Mouse (Mus musculus) spleen, postnatal 14 days (tissue): Measurements from ENCODE around the gene Zc2hc1c.
A peak's percentile ranks its signal among the peaks of the same experiment; 100 is the strongest.

Experiments used
- DNase-seq, 2 experiments: peaks; one replicate each; pipeline ENCODE4 v3.0.0; 2021 to 2022; ENCODE audit warnings: low spot score in 2 of 2

Zc2hc1c gene

DNA sequence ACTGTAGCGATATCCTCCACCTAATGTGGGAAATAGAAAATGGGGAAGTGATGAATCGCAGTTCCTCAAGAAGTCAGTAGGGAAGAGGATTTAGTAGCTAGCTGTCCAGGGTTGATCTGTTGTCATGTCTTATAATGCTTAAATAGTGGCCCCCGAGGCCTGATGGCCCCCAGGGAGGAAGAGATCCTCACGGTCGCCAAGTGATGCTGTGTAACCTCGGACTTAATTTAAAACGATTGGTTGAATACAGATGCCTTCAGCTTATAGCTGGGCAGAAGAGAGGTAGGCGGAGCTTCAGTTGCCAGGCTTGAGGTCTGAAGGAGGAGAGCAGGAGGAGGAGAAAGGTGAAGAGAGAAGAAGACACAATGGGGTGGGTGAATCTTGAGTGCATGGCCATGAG, 4.1 kb upstream of the Zc2hc1c start:
- DNase-seq = no peak

GRCm38 (mm10) chr12:85284996-85285395, 3.4 kb upstream of the Zc2hc1c start:
- no peak for DNase-seq

DNA sequence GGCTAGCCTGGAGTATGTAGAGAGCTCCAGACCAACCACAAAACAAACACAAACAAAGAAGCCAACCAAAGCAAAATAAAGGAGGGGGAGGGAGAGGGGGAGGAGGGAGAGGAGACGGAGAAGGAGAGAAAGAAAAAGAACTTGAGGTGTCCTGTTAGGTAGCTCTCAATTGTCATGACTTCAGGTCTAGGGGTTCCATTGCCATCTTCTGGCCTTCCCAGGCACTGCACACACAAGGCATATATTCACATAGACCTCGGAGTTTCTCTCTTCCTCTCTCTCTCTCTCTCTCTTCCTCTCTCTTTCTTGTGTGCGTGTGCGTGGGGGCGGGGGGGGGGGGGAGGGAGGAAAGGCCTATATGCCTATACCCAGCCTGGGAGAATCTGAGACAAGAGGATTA, 1.4 kb upstream of the Zc2hc1c start:
- DNase-seq = no peak

DNA sequence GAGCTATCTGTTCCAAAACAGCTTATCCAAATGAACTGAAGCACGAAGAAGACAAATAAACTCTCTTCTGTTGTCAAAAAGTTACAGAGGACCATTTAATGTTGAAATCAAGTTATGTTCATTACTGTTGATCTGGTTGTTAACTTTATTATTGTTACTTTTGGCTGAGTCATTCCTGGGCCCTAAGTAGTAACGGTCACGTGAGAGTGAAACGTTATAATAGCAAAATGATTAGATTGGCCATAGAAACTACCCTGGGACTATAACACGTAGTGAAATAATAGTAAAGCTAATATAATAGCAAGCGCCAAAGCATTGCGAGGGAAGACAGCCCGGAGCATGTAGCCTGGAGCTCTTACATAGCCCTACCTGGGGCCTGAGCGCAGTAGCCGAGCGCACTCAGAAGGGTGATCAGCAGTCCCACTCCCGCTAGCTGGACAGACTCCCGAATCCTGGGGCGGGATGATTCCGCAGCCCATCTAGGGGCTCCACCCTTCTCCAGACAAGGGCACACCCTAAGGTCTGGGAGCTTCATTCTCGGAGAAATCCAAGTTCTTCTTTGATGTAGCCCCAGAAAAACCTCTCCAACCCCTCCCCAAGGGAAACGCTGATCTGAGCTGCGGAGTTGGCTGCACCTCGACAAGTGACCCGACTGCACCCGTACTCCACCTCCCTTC, 444 bp upstream of the Zc2hc1c start, which contains the start of gene Acyp1:
Acyp1 (minus strand) TSS at position 630 of the 677 bp plus-strand sequence.
- DNase-seq = no peak

- DNase-seq = no peak
These were observed 988 bp downstream of the Zc2hc1c start for GRCm38 (mm10) chr12:85289157-85290000.

DNA sequence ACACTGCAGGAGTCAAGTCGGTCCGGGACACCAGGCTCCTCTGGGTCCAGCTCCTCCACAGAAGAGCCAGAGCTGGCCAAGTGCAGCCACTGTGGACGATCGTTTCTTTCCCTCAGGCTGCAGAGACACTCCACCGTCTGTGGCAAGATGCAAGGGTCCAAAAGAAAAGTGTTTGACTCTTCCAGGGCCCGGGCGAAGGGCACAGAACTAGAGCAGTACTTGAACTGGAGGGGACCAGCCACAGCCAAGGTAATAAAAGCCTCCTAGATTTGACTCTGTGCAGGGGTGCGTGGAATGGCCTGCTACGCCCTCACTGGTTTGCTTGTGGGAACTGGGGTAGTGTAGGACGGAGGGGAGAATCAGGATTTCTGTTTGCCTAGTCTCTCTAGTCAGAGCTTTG, 2.2 kb downstream of the Zc2hc1c start:
- no peak for DNase-seq

GRCm38 (mm10) chr12:85291541-85291940, 3.1 kb downstream of the Zc2hc1c start:
- no peak for DNase-seq

GRCm38 (mm10) chr12:85292288-85292687, 3.9 kb downstream of the Zc2hc1c start:
- DNase-seq = no peak

DNA sequence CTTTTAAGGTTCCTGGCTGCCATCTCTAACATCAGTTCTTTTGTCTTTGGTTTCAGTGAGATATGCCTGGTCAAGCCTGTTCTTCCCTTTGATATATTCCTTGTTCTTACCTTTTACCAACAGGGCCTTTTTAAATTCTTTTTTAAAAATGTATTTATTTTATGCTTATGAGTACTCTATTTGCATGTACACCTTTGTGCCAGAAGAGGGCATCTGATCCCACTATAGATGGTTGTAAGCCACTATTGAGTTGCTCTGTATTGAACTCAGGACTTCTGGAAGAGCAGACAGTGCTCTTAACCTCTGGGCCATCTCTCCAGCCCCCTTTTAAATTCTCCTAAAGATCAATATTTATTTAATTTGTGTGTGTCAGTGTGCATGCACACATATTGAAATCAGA, 4.5 kb downstream of the Zc2hc1c start:
- no peak for DNase-seq

GRCm38 (mm10) chr12:85295506-85295905, 7.1 kb downstream of the Zc2hc1c start:
- DNase-seq = no peak

DNA sequence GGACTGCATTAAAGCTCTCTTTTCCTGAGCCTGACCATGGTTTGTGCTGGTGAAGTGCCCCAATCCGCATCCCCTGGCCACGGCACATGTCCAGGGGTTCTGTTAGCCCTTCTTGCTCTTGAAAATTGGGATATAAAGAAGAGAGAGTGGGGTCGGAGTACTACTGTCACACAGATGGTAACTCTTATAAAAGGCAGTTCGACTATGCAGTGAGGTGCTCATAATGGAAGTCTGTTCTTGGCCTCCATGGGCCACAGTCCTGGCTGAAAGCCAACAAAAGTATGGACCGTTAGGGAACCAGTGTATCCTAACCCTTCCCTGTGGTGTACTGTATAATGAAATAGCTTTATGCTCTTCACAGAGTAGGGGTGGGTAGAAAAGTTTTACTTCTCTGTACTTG, 8.5 kb downstream of the Zc2hc1c start:
- no peak for DNase-seq

- no peak for DNase-seq
These were observed 9.1 kb downstream of the Zc2hc1c start for GRCm38 (mm10) chr12:85297345-85297997.

DNA sequence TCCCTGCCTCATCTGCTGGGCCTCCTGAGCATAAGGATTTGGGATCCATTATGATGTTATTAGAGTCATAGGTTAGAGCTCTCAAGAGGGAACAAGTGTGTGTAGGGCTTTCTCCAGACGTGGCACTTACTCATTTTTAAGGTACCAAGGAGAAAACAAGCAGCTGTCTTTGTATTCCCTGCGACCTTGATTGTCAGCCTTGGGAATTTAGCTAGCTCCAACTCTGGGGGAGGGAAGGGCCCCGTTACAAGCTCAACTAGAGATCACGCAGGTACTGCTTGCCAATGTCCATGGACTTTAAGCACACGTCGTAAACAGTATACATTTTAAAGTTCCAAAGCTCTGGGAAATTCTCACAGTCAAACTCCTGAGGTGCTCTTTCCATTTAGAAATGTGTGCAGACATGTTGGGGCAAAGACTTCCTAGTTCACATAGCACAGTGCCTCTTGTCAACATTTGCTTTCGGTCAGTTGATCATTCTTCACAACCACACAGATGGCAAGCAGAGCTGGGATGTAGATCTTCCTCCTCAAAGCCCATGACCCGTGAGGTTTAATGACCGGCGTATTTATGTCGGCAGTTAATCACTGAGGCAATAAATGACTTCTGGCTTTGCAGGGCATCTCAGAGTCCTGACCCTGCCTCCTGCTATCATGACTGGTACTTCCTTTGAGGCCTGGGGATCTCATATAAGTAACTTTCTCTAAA, 9.9 kb downstream of the Zc2hc1c start:
- DNase-seq = no peak

DNA sequence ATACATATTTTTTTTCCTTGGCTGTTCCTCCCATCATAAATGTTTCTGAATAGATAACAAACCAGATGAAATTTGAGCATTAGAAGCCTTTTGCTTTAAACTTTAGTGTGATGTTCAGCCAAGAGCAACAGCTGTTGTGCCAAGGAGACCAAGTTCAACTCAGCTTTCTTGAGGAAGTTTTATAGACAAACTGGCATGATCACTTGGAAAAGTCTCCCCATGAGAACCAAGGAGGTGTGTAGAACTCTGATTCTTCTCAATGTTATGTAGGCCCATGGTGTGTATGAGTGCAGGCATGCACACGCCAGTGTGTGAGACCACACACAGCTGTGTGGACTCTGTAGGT, 10.4 kb downstream of the Zc2hc1c start:
- no peak for DNase-seq

DNA sequence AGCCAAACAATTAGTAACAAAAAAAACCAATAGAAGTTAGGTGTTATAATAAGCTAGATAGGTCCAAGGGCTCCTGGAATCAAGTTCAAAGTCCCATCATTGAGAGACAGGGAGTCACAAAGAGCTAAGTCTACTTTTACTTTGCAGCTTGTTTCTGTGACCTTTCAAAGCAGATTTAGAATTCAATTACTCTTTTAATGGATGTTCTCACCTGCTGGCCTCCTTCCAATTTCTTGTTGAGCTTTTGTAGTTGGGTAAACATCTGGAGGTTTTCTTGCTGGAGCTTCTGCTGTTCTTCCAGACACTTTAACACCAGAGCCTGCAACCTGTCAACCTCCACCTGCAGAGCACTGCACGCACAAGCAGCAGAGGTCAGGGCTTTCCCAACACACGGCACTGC, 14.9 kb downstream of the Zc2hc1c start:
- DNase-seq = no peak

DNA sequence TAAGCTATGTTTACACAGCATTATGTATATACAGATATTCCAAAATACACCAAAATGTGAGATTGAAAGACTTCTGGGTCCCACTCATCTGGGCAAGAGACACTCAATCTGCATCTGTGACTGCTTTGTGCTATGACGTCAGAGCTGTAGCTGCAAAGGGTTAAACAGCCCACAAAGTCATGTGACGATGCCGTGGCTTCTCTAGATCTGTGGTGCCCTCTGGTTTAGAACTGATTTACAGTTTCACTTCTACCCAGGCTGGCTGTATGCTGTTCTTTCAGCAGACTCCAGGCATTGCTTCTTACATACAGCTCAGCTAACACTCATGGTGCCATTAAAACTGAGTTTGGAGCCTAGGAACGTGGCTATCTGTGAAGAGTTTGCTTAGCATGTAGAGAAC, 16.3 kb downstream of the Zc2hc1c start:
- peak in 1 of 2 experiments; percentile 19 for DNase-seq

- peak; percentile 64 to 77 for DNase-seq
These were observed 17.0 kb downstream of the Zc2hc1c start for GRCm38 (mm10) chr12:85305247-85305892.

DNA sequence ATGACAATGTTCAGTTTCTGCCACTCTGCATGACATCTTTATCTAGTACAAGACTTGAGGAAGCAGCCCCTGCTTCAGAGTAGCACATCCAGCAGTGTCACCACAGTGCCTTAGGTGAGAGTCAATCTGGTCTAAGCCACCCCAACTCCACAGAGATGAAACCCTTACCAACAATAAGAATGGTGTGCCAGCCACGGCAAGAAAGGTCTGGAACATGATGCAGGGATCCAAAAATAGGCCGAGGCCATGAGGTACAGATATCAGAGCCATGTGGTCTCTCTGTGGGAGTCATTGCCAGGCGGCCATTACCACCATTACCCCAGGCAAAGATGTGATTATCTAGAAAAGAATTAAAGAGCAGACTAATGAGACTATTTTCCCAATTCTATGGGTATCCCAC, 20.3 kb downstream of the Zc2hc1c start:
- no peak for DNase-seq

- DNase-seq = no peak
These were observed 41.8 kb downstream of the Zc2hc1c start for GRCm38 (mm10) chr12:85330153-85330552.

- DNase-seq = no peak
These were observed 49.3 kb downstream of the Zc2hc1c start for GRCm38 (mm10) chr12:85337567-85338311.

DNA sequence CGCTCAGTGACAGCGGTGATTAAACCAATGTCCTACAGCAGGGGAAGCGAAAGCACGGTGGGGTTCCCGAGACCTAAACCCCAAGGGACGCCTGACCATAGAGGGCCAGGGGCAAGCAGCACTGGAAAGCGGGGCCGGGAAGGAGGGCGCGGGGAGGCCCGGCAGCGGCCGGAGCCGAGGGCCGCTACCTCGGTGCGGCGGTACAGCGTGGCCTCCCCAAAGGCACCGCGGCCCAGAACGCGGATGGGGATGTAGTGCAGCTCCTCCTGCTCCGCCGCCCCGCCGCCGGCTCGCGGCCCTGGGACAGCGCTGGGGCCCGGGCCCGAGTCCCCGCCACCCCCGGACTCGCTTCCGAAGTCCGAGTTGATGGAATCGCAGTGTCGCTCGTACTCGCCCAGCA, 50.4 kb downstream of the Zc2hc1c start:
- DNase-seq = no peak
